Mouse (Mus musculus) embryonic fibroblast, embryonic 13.5 days (primary cell): Measurements from ENCODE around the gene Esrra. TPM values are rescaled to one million over a fixed set of nuclear protein-coding genes. Genes with fewer than 3 reads are reported as not detected.

Experiments
- H3K27ac ChIP-seq: 2 replicates; pipeline ENCODE4 v1.5.1; 2012; ENCODE audit warnings: low read length, control low read depth, inconsistent platforms; ENCODE audit not compliant: insufficient read depth
- H3K4me1 ChIP-seq: 2 replicates; pipeline ENCODE4 v1.6.1; 2011; ENCODE audit warnings: low read length; ENCODE audit not compliant: control insufficient read depth, insufficient read depth
- H3K4me3 ChIP-seq: 2 replicates; pipeline ENCODE4 v1.5.1; 2011; ENCODE audit warnings: mild to moderate bottlenecking, control low read depth, low read length; ENCODE audit not compliant: insufficient read depth
- CTCF ChIP-seq: IDR thresholded peaks from 2 replicates; pipeline ENCODE4 v1.5.1; 2011; ENCODE audit warnings: mild to moderate bottlenecking, control low read depth, low read length, moderate library complexity, borderline replicate concordance; ENCODE audit not compliant: insufficient read depth
- POLR2A ChIP-seq: IDR thresholded peaks from 2 replicates; pipeline ENCODE4 v1.6.1; 2011; ENCODE audit warnings: low read depth, mild to moderate bottlenecking, control low read depth, low read length, moderate library complexity
- polyA plus RNA-seq: library from polyadenylated mRNA; stranded (reverse); fragments of >200 nt; gene quantifications from 2 replicates; pipeline ENCODE4 v1.2.4, GENCODE M21; 2011; ENCODE audit warnings: low read depth; ENCODE audit not compliant: missing spikeins, insufficient read length

Gene Esrra
- polyA plus RNA-seq, 1 experiment = 18.6 TPM

GRCm38 (mm10) chr19:6942249-6942691 is 20.7 kb upstream of the Esrra start, which contains the start of gene Gpr137:
Gpr137 (minus strand) TSS chr19:6942480.
- TF ChIP-seq POLR2A (peak; percentile 80), CTCF (no peak)
- peaks cover 5% of the 10 kb centered on the region; the same call in 1 of the 2 replicates for H3K4me1 ChIP-seq
- H3K27ac ChIP-seq = peak within 1 kb of the TSS; percentile 83
- peak within 1 kb of the TSS; percentile 70 for H3K4me3 ChIP-seq

- TF ChIP-seq CTCF (no peak), POLR2A (peak; percentile 62)
- Histone ChIP-seq H3K27ac (peak within 1 kb of the TSS; percentile 83), H3K4me1 (peaks cover 5% of the 10 kb centered on the region; the same call in 1 of the 2 replicates), H3K4me3 (peak within 1 kb of the TSS; percentile 70)
Observed at GRCm38 (mm10) chr19:6941372-6942248, 20.0 kb upstream of the Esrra start, which contains the start of gene Bad. Bad (plus strand) TSS chr19:6941861.

DNA sequence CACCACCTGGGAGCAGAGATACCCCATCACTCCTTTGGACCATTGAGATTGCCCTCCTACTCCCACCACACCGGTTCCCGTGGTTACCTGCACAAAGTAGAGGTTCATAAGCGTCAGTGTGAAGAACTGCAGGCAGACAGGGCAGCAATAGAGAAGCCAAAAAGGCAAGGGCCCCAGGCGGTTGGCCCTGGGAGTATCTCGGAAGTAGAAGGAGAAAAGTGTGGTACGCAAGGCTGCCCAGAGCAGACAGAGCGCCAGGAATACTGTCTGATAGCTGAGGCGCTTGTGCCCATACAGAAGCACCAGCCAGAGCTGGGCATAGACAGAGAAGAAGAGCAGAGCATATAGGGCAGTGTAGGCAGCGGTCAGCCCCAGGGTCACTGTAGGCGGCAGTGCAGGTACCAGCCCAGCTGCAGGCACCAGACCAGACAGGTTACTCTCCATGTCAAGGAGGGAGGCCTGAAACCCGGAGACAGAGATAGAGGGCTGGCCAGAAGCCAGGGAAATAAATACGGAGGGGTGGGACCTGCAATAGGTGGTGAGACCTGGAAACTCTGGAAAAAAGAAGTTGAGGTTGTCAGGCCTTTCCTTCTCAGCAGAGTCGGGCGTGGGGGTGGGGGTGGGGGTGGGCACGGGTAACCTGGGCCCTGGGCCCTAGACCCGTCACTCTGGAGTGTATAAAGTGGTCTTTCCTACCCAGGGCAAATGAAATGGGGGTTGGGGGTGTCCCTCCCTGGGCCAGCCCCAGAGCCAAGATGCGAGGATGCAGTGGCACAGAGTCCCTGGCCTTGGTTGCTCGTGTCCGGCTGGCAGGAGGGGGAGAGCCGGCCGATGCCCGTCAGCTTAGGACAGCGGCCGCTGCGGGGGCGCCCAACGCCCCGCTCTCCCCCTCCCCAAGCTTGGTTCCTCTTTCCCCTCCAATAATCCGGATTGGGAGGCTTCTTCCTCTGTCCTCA is 19.1 kb upstream of the Esrra start:
- peaks cover 5% of the 10 kb centered on the region; the same call in 1 of the 2 replicates for H3K4me1 ChIP-seq
- H3K4me3 ChIP-seq = peak overlapping the region; percentile 70
- no peak overlapping the region for H3K27ac ChIP-seq
- TF ChIP-seq CTCF (no peak), POLR2A (no peak)

DNA sequence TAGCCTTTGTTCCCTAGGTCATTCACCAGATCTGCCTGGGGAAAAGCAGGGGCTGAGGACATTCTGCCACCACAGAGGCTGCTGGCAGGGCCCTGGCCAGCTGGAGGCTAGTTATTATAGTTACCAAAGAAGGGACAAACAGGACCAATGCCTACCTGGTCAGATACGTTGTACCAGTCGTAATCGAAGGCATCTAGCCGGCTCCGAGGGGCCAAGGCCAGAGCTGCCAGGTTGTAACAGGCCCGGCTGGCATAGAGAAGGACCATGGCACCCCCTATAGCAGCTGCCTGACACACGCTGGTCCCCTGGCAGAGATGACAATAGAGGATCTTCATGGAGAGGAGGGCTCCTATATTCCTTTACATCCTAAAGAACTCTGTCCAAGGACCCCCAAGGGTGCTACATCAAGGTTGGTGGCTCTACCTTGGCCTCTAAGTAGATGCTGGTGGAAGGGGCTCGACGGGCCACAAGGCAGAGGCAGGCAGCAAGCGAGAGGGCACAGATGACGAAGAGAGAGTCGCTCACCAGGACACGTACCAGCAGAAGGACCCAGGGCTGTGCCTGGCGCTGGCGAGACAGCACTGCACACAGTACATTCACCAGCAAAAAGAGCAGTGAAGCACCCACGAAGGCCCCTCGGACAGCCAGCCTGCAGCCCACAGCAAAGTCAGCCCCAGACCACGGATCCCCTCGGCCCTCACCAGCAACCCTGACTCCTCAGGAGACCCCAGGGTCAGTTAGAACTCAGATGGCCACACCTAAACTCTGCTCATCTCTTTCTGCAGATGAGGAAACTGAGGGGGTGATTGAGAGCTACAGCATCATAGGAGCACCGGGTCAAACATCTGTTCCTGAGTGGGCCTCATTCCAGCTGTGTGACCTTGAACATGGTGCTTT is 17.7 kb upstream of the Esrra start:
- Histone ChIP-seq H3K4me1 (peaks cover 5% of the 10 kb centered on the region; the same call in 1 of the 2 replicates), H3K27ac (no peak overlapping the region), H3K4me3 (no peak overlapping the region)
- TF ChIP-seq CTCF = no peak
- TF ChIP-seq POLR2A = no peak

GRCm38 (mm10) chr19:6937541-6938465 is 16.2 kb upstream of the Esrra start:
- no peak for TF ChIP-seq CTCF
- TF ChIP-seq POLR2A = 0 out of 2 replicates have a peak, but pooled peaks have one; percentile 13
- peaks cover 5% of the 10 kb centered on the region; the same call in 1 of the 2 replicates for H3K4me1 ChIP-seq
- no peak overlapping the region for H3K27ac ChIP-seq
- no peak overlapping the region for H3K4me3 ChIP-seq

DNA sequence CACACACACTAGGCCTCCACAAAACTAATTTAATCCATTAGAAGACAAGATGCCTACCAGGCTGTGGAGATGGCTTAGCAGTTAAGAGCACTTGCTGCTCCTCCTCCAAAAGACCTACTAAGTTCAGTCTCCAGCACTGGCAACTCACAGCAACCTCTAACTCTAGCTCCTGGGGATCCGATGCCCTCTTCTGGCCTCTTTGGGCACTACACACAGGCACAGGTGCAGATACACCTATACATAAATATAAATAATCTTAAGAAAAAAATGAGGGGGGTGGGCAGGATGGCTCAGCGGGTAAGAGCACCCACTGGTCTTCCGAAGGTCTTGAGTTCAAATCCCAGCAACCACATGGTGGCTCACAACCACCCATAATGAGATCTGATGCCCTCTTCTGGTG is 14.7 kb upstream of the Esrra start:
- Histone ChIP-seq H3K4me1 (peaks cover 5% of the 10 kb centered on the region; the same call in 1 of the 2 replicates), H3K4me3 (no peak overlapping the region), H3K27ac (no peak overlapping the region)
- TF ChIP-seq POLR2A (no peak), CTCF (no peak)

- Histone ChIP-seq H3K4me1 (no peaks in the 10 kb centered on the region), H3K27ac (no peak within 1 kb of the TSS), H3K4me3 (peak within 1 kb of the TSS; percentile 20)
- TF ChIP-seq POLR2A (no peak), CTCF (no peak)
Observed at GRCm38 (mm10) chr19:6934195-6934977, 12.8 kb upstream of the Esrra start, which contains the start of gene Kcnk4. Kcnk4 (minus strand) TSS chr19:6934515.
